7 mouse cellular contexts compared by ENCODE assay signal in the genomic region with DNA sequence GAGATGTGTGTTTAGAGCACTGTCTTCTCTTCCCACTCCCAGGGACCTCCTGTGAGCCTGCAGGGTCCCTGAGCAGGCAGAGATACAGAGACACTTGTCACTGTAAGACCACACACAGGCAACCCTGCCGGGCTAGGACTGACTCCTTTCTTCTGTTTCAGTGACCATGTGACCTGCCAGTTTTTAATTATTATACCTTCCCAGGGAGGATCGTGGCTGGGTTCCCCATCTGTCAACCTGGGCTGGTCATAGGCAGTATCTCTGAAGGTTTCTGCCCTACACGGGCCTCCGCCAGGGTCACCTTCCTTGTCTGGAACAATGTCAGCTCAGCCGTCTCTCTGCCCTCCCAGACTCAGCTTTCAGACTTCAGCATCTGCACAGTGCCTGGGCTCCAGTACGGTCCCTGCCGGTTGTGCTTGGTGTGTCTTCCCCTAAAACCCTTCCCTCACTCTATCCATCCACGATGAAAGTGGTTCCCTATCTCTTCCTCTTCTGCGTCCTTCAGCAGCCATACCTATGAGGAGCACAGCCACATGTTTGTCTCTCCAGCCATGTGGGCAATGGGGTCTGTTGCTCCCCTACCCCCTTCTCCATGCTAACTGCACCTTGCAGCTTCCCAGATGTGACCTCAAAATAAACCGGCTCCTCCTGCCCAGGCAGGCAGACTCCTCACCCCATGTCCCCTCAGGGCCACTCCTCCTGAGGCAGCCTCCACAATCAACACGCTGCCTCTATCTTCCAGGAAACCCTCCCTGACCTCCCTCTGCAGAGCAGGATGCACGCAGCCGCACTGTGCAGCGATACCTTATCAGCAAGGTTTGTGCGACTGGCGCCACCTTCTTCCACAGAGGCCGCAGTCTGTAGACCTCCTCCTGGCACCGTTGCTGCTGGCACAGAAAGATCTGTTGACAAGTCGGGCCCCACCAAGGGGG. TPM values are rescaled to one million over a fixed set of nuclear protein-coding genes. Genes with fewer than 3 reads are reported as not detected.
DNase-seq lines count a peak whose midpoint lies in the region; ATAC-seq and TF ChIP-seq lines count a peak whose summit lies in the region.

No protein-coding gene starts in this region.

- H3K4me1 ChIP-seq in heart, embryonic 15.5 days (replicated peaks), result peaks cover 24% of the 10 kb centered on the region
- H3K4me1 ChIP-seq in liver, embryonic 14.5 days (replicated peaks; ENCODE audit: control insufficient read depth in 2 of 2, insufficient read depth in 2 of 2, low read length in 1 of 2), result peaks cover 23 to 27% of the 10 kb centered on the region in 2 experiments
- H3K4me1 ChIP-seq in embryonic facial prominence, embryonic 10.5 days, result peaks cover 26% of the 10 kb centered on the region

- H3K4me3 ChIP-seq in heart, embryonic 15.5 days, result peak overlapping the region; percentile 20
- H3K4me3 ChIP-seq in liver, embryonic 14.5 days (ENCODE audit: insufficient read depth in 1 of 2, low read depth in 2 of 2, low read length in 2 of 2), result peak overlapping the region in 1 of 2 experiments; percentile 21; a peak in 2 of 4 replicates
- no peak overlapping the region for H3K4me3 ChIP-seq in embryonic facial prominence, embryonic 10.5 days

- H3K27ac ChIP-seq in heart, embryonic 15.5 days, result peak overlapping the region; percentile 54
- H3K27ac ChIP-seq in liver, embryonic 14.5 days, result peak overlapping the region; percentile 24; the same call in 1 of the 2 replicates
- H3K27ac ChIP-seq in embryonic facial prominence, embryonic 10.5 days (replicated peaks), result no peak overlapping the region

- peak; percentile 83 for TF ChIP-seq EP300 in liver, embryonic 14.5 days (IDR thresholded peaks at IDR 0.05; ENCODE audit: low read depth)

- no peaks in the 10 kb centered on the region for H3K9me3 ChIP-seq in heart, embryonic 15.5 days (replicated peaks)
- H3K9me3 ChIP-seq in liver, embryonic 14.5 days (ENCODE audit: control insufficient read depth, low read length), result no peaks in the 10 kb centered on the region
- no peaks in the 10 kb centered on the region for H3K9me3 ChIP-seq in embryonic facial prominence, embryonic 10.5 days

- peak overlapping the region; percentile 34 for H3K4me2 ChIP-seq in heart, embryonic 15.5 days
- peak overlapping the region; percentile 54 for H3K4me2 ChIP-seq in liver, embryonic 14.5 days (ENCODE audit: low read depth)

- peak; percentile 59 for TF ChIP-seq CTCF in liver, embryonic 14.5 days (IDR thresholded peaks at IDR 0.05; ENCODE audit: low read depth)

- H3K9ac ChIP-seq in heart, embryonic 15.5 days, result no peak overlapping the region; the same call in 1 of the 2 replicates
- H3K9ac ChIP-seq in liver, embryonic 14.5 days (replicated peaks), result peak overlapping the region; percentile 35

- 14% methylated on average over 19 of the region's 19 CpGs for WGBS in heart, embryonic 15.5 days
- WGBS in liver, embryonic 14.5 days (ENCODE audit: insufficient replicate concordance), result 7% methylated on average over 19 of the region's 19 CpGs
- WGBS in embryonic facial prominence, embryonic 10.5 days, result 67% methylated on average over 19 of the region's 19 CpGs

- peak; percentile 89 for ATAC-seq in heart, embryonic 15.5 days (replicated peaks; ENCODE audit: insufficient number of reproducible peaks, insufficient read depth, low FRiP score, low read depth)
- ATAC-seq in liver, embryonic 14.5 days (ENCODE audit: insufficient read depth), result peak; percentile 91

- H3K27me3 ChIP-seq in heart, embryonic 15.5 days, result peaks cover 53% of the 10 kb centered on the region
- peaks cover 14% of the 10 kb centered on the region for H3K27me3 ChIP-seq in liver, embryonic 14.5 days (ENCODE audit: control insufficient read depth, insufficient read depth, low read length)
- H3K27me3 ChIP-seq in embryonic facial prominence, embryonic 10.5 days (replicated peaks; ENCODE audit: low read depth, poor library complexity, severe bottlenecking), result peaks cover 32% of the 10 kb centered on the region

- H3K36me3 ChIP-seq in heart, embryonic 15.5 days, result no peaks in the 10 kb centered on the region
- H3K36me3 ChIP-seq in liver, embryonic 14.5 days (replicated peaks; ENCODE audit: control insufficient read depth, insufficient read depth, low read depth), result no peaks in the 10 kb centered on the region
- H3K36me3 ChIP-seq in embryonic facial prominence, embryonic 10.5 days (replicated peaks), result no peaks in the 10 kb centered on the region

- DNase-seq in retina, postnatal 1 day, result peak; percentile 23
- DNase-seq in retina, embryonic 14.5 days (ENCODE audit: low spot score), result no peak
- peak; percentile 68 to 73 (median 71) for DNase-seq in liver, embryonic 14.5 days (ENCODE audit: low read depth in 3 of 3, low spot score in 3 of 3)
- no peak for DNase-seq in gastrocnemius, postnatal 25 days
- DNase-seq in embryonic facial prominence, embryonic 10.5 days (ENCODE audit: low spot score), result no peak
- no peak for DNase-seq in layer of hippocampus, postnatal 25 days (ENCODE audit: extremely low spot score in 1 of 2, low spot score in 1 of 2)

RNA-seq across cellular contexts. Expression of a gene that starts 36.9 kb away (rescaled TPM):
- polyA plus RNA-seq in heart, embryonic 15.5 days (2015; fragmentation: Nextera tagmentation; extraction: Ambion mirVana), result 4.2 and 5.9 TPM in 2 replicates
- 1.8 and 1.9 TPM in 2 replicates for polyA plus RNA-seq in liver, embryonic 14.5 days (2012; rRNA removed)
- polyA plus RNA-seq in liver, embryonic 14.5 days (2014; fragmentation: Nextera tagmentation; extraction: Ambion mirVana), result 3.3 and 5.0 TPM in 2 replicates
- 10 to 100 TPM; 19.0 to 27.8 TPM for total RNA-seq in gastrocnemius, postnatal 25 days (2021)
- polyA plus RNA-seq in embryonic facial prominence, embryonic 10.5 days (2016; fragmentation: Nextera tagmentation; extraction: Ambion mirVana), result 1.7 and 2.3 TPM in 2 replicates
- total RNA-seq in layer of hippocampus, postnatal 25 days (2021), result 10 to 100 TPM; 40.0 to 43.6 TPM

RNA-seq across cellular contexts. Expression of a gene that starts 39.5 kb away (rescaled TPM):
- polyA plus RNA-seq in heart, embryonic 15.5 days (2015; fragmentation: Nextera tagmentation; extraction: Ambion mirVana), result 13.8 and 16.3 TPM in 2 replicates
- 4.9 and 5.4 TPM in 2 replicates for polyA plus RNA-seq in liver, embryonic 14.5 days (2012; rRNA removed)
- 5.7 and 6.6 TPM in 2 replicates for polyA plus RNA-seq in liver, embryonic 14.5 days (2014; fragmentation: Nextera tagmentation; extraction: Ambion mirVana)
- total RNA-seq in gastrocnemius, postnatal 25 days (2021), result 10 to 100 TPM; 12.9 to 13.3 TPM
- polyA plus RNA-seq in embryonic facial prominence, embryonic 10.5 days (2016; fragmentation: Nextera tagmentation; extraction: Ambion mirVana), result 15.9 and 16.4 TPM in 2 replicates
- 10 to 100 TPM; 14.8 to 22.0 TPM for total RNA-seq in layer of hippocampus, postnatal 25 days (2021)

Comparison
In these comparisons a context has a peak if more than half of its experiments do, and no peak if none do; other contexts are left out.
1. DNase-seq: peak in retina, postnatal 1 day (single experiment) and liver, embryonic 14.5 days (3 of 3); none in retina, embryonic 14.5 days (single experiment), gastrocnemius, postnatal 25 days (single experiment), embryonic facial prominence, embryonic 10.5 days (single experiment) and layer of hippocampus, postnatal 25 days (0 of 2).